Mouse (Mus musculus) midbrain, postnatal 0 days (tissue): ENCODE measurements at regions not wholly inside any gene's neighbourhood (a gene's known extent, or its start where the extent isn't known, plus 50 kb on each side); places are given as distances from the start of the nearest gene placed in this dataset.

Experiments used
- ATAC-seq: fragments of 200-750 bp; cut with Nextera tagmentation; 2 replicates; pipeline ENCODE4 v1.8.0; 2017; ENCODE audit warnings: moderate number of reproducible peaks, mild to moderate bottlenecking, moderate TSS enrichment, moderate library complexity; ENCODE audit not compliant: low FRiP score
- DNase-seq: peaks from one replicate; pipeline ENCODE4 v3.0.0-alpha.2; 2015; ENCODE audit warnings: low spot score
- H3K27ac ChIP-seq: fragments of 300-500 bp; sonication (generic); 2 replicates; pipeline ENCODE4 v1.5.1; 2014; ENCODE audit warnings: low read depth, mild to moderate bottlenecking, low read length, mixed read lengths
- H3K27me3 ChIP-seq: fragments of 300-500 bp; sonication (generic); 2 replicates; pipeline ENCODE4 v1.6.1; 2014; ENCODE audit warnings: low read length, control low read depth, mixed read lengths; ENCODE audit not compliant: insufficient read depth
- H3K36me3 ChIP-seq: fragments of 300-500 bp; sonication (generic); 2 replicates; pipeline ENCODE4 v1.6.1; 2014; ENCODE audit warnings: low read length, control low read depth, mixed read lengths; ENCODE audit not compliant: insufficient read depth
- H3K4me1 ChIP-seq: fragments of 300-500 bp; sonication (generic); 2 replicates; pipeline ENCODE4 v1.6.1; 2014; ENCODE audit warnings: mild to moderate bottlenecking, control low read depth, antibody characterized with exemption, low read length, mixed read lengths; ENCODE audit not compliant: insufficient read depth
- H3K4me2 ChIP-seq: fragments of 300-500 bp; sonication (generic); 2 replicates; pipeline ENCODE4 v1.6.1; 2014; ENCODE audit warnings: low read depth, mild to moderate bottlenecking, low read length, mixed read lengths; ENCODE audit not compliant: poor library complexity, severe bottlenecking
- H3K4me3 ChIP-seq: fragments of 300-500 bp; sonication (generic); 2 replicates; pipeline ENCODE4 v1.5.1; 2014; ENCODE audit warnings: low read depth, mild to moderate bottlenecking, low read length, moderate library complexity
- H3K9ac ChIP-seq: fragments of 300-500 bp; sonication (generic); replicated peaks from 2 replicates; pipeline ENCODE4 v1.6.1; 2014; ENCODE audit warnings: mild to moderate bottlenecking, low read length, moderate library complexity, mixed read lengths; ENCODE audit not compliant: poor library complexity, severe bottlenecking
- H3K9me3 ChIP-seq: fragments of 300-500 bp; sonication (generic); 2 replicates; pipeline ENCODE4 v1.6.1; 2016; ENCODE audit warnings: low read length, control low read depth
- CTCF ChIP-seq: IDR thresholded peaks from 2 replicates; pipeline ENCODE4 v1.5.1; 2016; ENCODE audit warnings: antibody characterized with exemption, mild to moderate bottlenecking
- WGBS: fragments of 180-500 bp; shearing (Covaris S2); extraction: QIAGEN DNeasy Blood & Tissue Kit; methylation state at CpG from one replicate; pipeline ENCODE4 v1.1.7; 2014; 5-methylcytosine and 5-hydroxymethylcytosine counted together

GRCm38 (mm10) chr7:136640160-136640559 lies 254.3 kb upstream of the Mgmt start:
- no peak overlapping the region for H3K4me3 ChIP-seq
- TF ChIP-seq CTCF = no peak
- no peak for ATAC-seq
- WGBS = 32% methylated on average over 5 of the region's 5 CpGs
- no peaks in the 10 kb centered on the region for H3K27me3 ChIP-seq
- no peaks in the 10 kb centered on the region for H3K4me1 ChIP-seq
- no peaks in the 10 kb centered on the region for H3K36me3 ChIP-seq
- no peak overlapping the region for H3K9ac ChIP-seq
- H3K27ac ChIP-seq = no peak overlapping the region
- no peaks in the 10 kb centered on the region for H3K9me3 ChIP-seq
- no peak for DNase-seq
- H3K4me2 ChIP-seq = no peak overlapping the region

- Histone ChIP-seq H3K27ac (no peak overlapping the region), H3K36me3 (no peaks in the 10 kb centered on the region), H3K9ac (no peak overlapping the region), H3K4me2 (no peak overlapping the region), H3K27me3 (no peaks in the 10 kb centered on the region), H3K9me3 (no peaks in the 10 kb centered on the region), H3K4me3 (no peak overlapping the region), H3K4me1 (no peaks in the 10 kb centered on the region)
- no peak for TF ChIP-seq CTCF
- DNase-seq (no peak), ATAC-seq (no peak)
- 84% methylated on average over 7 of the region's 7 CpGs for WGBS
Observed at GRCm38 (mm10) chr7:136640771-136641170, 253.6 kb upstream of the Mgmt start.

GRCm38 (mm10) chr7:136649796-136650195 lies 244.6 kb upstream of the Mgmt start:
- no peak overlapping the region for H3K27ac ChIP-seq
- no peak overlapping the region for H3K4me2 ChIP-seq
- no peaks in the 10 kb centered on the region for H3K4me1 ChIP-seq
- H3K27me3 ChIP-seq = no peaks in the 10 kb centered on the region
- H3K36me3 ChIP-seq = no peaks in the 10 kb centered on the region
- no peak overlapping the region for H3K9ac ChIP-seq
- no peak overlapping the region for H3K4me3 ChIP-seq
- ATAC-seq (no peak), DNase-seq (no peak)
- 90% methylated on average over 4 of the region's 4 CpGs for WGBS
- TF ChIP-seq CTCF = no peak
- no peaks in the 10 kb centered on the region for H3K9me3 ChIP-seq

- H3K36me3 ChIP-seq = no peaks in the 10 kb centered on the region
- H3K4me1 ChIP-seq = no peaks in the 10 kb centered on the region
- no peak overlapping the region for H3K27ac ChIP-seq
- ATAC-seq (no peak), DNase-seq (no peak)
- no peak overlapping the region for H3K4me3 ChIP-seq
- no peak for TF ChIP-seq CTCF
- H3K9ac ChIP-seq = no peak overlapping the region
- H3K9me3 ChIP-seq = no peaks in the 10 kb centered on the region
- H3K4me2 ChIP-seq = no peak overlapping the region
- no peaks in the 10 kb centered on the region for H3K27me3 ChIP-seq
Observed at GRCm38 (mm10) chr7:136659930-136660329, 234.5 kb upstream of the Mgmt start.

- Histone ChIP-seq H3K27ac (no peak overlapping the region), H3K4me2 (no peak overlapping the region), H3K4me1 (no peaks in the 10 kb centered on the region), H3K9ac (no peak overlapping the region), H3K9me3 (no peaks in the 10 kb centered on the region), H3K36me3 (no peaks in the 10 kb centered on the region), H3K4me3 (no peak overlapping the region), H3K27me3 (no peaks in the 10 kb centered on the region)
- ATAC-seq = no peak
- WGBS = 71% methylated on average over 2 of the region's 2 CpGs
- no peak for DNase-seq
- TF ChIP-seq CTCF = no peak
Observed at GRCm38 (mm10) chr7:136660401-136660800, 234.0 kb upstream of the Mgmt start.

GRCm38 (mm10) chr7:136664424-136665082 lies 229.9 kb upstream of the Mgmt start:
- H3K9me3 ChIP-seq = no peaks in the 10 kb centered on the region
- no peak for ATAC-seq
- H3K4me3 ChIP-seq = no peak overlapping the region
- H3K36me3 ChIP-seq = no peaks in the 10 kb centered on the region
- WGBS = 73% methylated on average over 10 of the region's 10 CpGs
- H3K27me3 ChIP-seq = no peaks in the 10 kb centered on the region
- DNase-seq = no peak
- H3K4me1 ChIP-seq = no peaks in the 10 kb centered on the region
- no peak overlapping the region for H3K27ac ChIP-seq
- H3K9ac ChIP-seq = no peak overlapping the region
- no peak for TF ChIP-seq CTCF
- no peak overlapping the region for H3K4me2 ChIP-seq
